Mouse (Mus musculus) C2C12 (cell line): ENCODE results near the gene B3galt1. TPM values are rescaled to one million over a fixed set of nuclear protein-coding genes. Genes with fewer than 3 reads are reported as not detected.

Source experiments
- H3K27me3 ChIP-seq: one replicate; pipeline ENCODE4 v1.6.1; 2011; ENCODE audit not compliant: control insufficient read depth, insufficient read depth, insufficient read length
- H3K36me3 ChIP-seq: one replicate; pipeline ENCODE4 v1.6.1; 2011; ENCODE audit not compliant: control insufficient read depth, insufficient read depth
- H3K4me3 ChIP-seq: one replicate; pipeline ENCODE4 v1.5.1; 2011; ENCODE audit warnings: mild to moderate bottlenecking, control low read depth; ENCODE audit not compliant: poor library complexity, insufficient read depth, severe bottlenecking
- H3K79me2 ChIP-seq: one replicate; pipeline ENCODE4 v1.6.1; 2011; ENCODE audit not compliant: control insufficient read depth, insufficient read depth
- H3K79me3 ChIP-seq: one replicate; pipeline ENCODE4 v1.6.1; 2011; ENCODE audit warnings: low read depth, control low read depth
- H3ac ChIP-seq: one replicate; pipeline ENCODE3; 2011; ENCODE audit warnings: low read depth; ENCODE audit not compliant: control insufficient read depth, insufficient read length
- CEBPB ChIP-seq: IDR thresholded peaks from one replicate; pipeline ENCODE4 v1.6.1; 2011; ENCODE audit warnings: low read depth, mild to moderate bottlenecking, control low read depth, moderate library complexity
- CTCF ChIP-seq: IDR thresholded peaks from one replicate; pipeline ENCODE4 v1.5.1; 2011; ENCODE audit not compliant: control insufficient read depth, insufficient read depth, insufficient read length
- FOSL1 ChIP-seq: IDR thresholded peaks from one replicate; pipeline ENCODE4 v1.8.0; 2011; ENCODE audit warnings: mild to moderate bottlenecking, low read length; ENCODE audit not compliant: poor library complexity, insufficient read depth, severe bottlenecking
- MAX ChIP-seq: IDR thresholded peaks from one replicate; pipeline ENCODE4 v1.6.1; 2011; ENCODE audit warnings: mild to moderate bottlenecking, control low read depth
- MYOD1 ChIP-seq: IDR thresholded peaks from one replicate; pipeline ENCODE4 v1.6.1; 2011; ENCODE audit warnings: low read depth; ENCODE audit not compliant: control insufficient read depth, insufficient read length
- MYOG ChIP-seq: IDR thresholded peaks from one replicate; pipeline ENCODE4 v1.6.1; 2011; ENCODE audit not compliant: control insufficient read depth, insufficient read length; ENCODE audit errors: extremely low read depth
- USF1 ChIP-seq: IDR thresholded peaks from one replicate; pipeline ENCODE4 v1.6.1; 2011; ENCODE audit warnings: low read depth, mild to moderate bottlenecking, control low read depth, moderate library complexity
- polyA plus RNA-seq: library from polyadenylated mRNA; unstranded; fragments of >200 nt; fragmentation: generic; extraction: Trizol; gene quantifications from one replicate; pipeline ENCODE4 v1.2.1, GENCODE M21; 2012; ENCODE audit warnings: missing spikeins

B3galt1 gene
- polyA plus RNA-seq, 1 experiment, result 1.4 TPM

- Histone ChIP-seq H3ac (no peak overlapping the region), H3K4me3 (no peak overlapping the region), H3K79me2 (no peaks in the 10 kb centered on the region), H3K36me3 (no peaks in the 10 kb centered on the region), H3K79me3 (no peaks in the 10 kb centered on the region), H3K27me3 (no peaks in the 10 kb centered on the region)
- TF ChIP-seq MAX (no peak), CEBPB (no peak), USF1 (no peak), CTCF (no peak), FOSL1 (no peak), MYOD1 (no peak), MYOG (no peak)
Observed at GRCm38 (mm10) chr2:67968812-67969211, 403.1 kb downstream of the B3galt1 start.

GRCm38 (mm10) chr2:67971091-67971490 is 405.4 kb downstream of the B3galt1 start:
- no peak overlapping the region for H3ac ChIP-seq
- no peaks in the 10 kb centered on the region for H3K79me3 ChIP-seq
- no peaks in the 10 kb centered on the region for H3K36me3 ChIP-seq
- TF ChIP-seq MYOG, result no peak
- no peak for TF ChIP-seq USF1
- TF ChIP-seq MAX, result no peak
- no peak for TF ChIP-seq FOSL1
- TF ChIP-seq CEBPB, result no peak
- TF ChIP-seq CTCF, result no peak
- no peak for TF ChIP-seq MYOD1
- H3K27me3 ChIP-seq, result no peaks in the 10 kb centered on the region
- no peak overlapping the region for H3K4me3 ChIP-seq
- no peaks in the 10 kb centered on the region for H3K79me2 ChIP-seq

GRCm38 (mm10) chr2:67971576-67971975 is 405.9 kb downstream of the B3galt1 start:
- TF ChIP-seq MYOD1 (no peak), CTCF (no peak), CEBPB (no peak), MYOG (no peak), MAX (no peak), FOSL1 (no peak), USF1 (no peak)
- Histone ChIP-seq H3K4me3 (no peak overlapping the region), H3K36me3 (no peaks in the 10 kb centered on the region), H3ac (no peak overlapping the region), H3K79me2 (no peaks in the 10 kb centered on the region), H3K79me3 (no peaks in the 10 kb centered on the region), H3K27me3 (no peaks in the 10 kb centered on the region)

GRCm38 (mm10) chr2:67975764-67976163 is 410.1 kb downstream of the B3galt1 start:
- no peak overlapping the region for H3K4me3 ChIP-seq
- no peak for TF ChIP-seq FOSL1
- no peak for TF ChIP-seq MYOG
- TF ChIP-seq MAX, result no peak
- no peaks in the 10 kb centered on the region for H3K79me2 ChIP-seq
- H3K27me3 ChIP-seq, result no peaks in the 10 kb centered on the region
- H3ac ChIP-seq, result no peak overlapping the region
- H3K79me3 ChIP-seq, result no peaks in the 10 kb centered on the region
- H3K36me3 ChIP-seq, result no peaks in the 10 kb centered on the region

GRCm38 (mm10) chr2:67976488-67976887 is 410.8 kb downstream of the B3galt1 start:
- TF ChIP-seq CTCF (no peak), FOSL1 (peak; percentile 21)
- Histone ChIP-seq H3K79me2 (no peaks in the 10 kb centered on the region), H3K4me3 (no peak overlapping the region), H3K27me3 (no peaks in the 10 kb centered on the region), H3K79me3 (no peaks in the 10 kb centered on the region), H3K36me3 (no peaks in the 10 kb centered on the region), H3ac (no peak overlapping the region)

- Histone ChIP-seq H3K79me3 (no peaks in the 10 kb centered on the region), H3ac (no peak overlapping the region), H3K27me3 (no peaks in the 10 kb centered on the region), H3K79me2 (no peaks in the 10 kb centered on the region), H3K36me3 (no peaks in the 10 kb centered on the region), H3K4me3 (no peak overlapping the region)
- TF ChIP-seq MYOD1 (no peak), MYOG (no peak), CEBPB (no peak), FOSL1 (no peak), MAX (no peak), CTCF (no peak), USF1 (no peak)
Observed at GRCm38 (mm10) chr2:67977620-67978262, 412.1 kb downstream of the B3galt1 start.
